16 mouse cellular contexts compared by ENCODE assay signal in genomic region chr1:14570113-14570512, GRCm38 (mm10).
DNase-seq lines count a peak whose midpoint lies in the region; ATAC-seq and TF ChIP-seq lines count a peak whose summit lies in the region.
"Had no signal": no experiment of that assay in that cellular context is flagged by ENCODE, and none has a peak within 500 bp of the region (broad histone marks: within the 10 kb centered on the region; RNA-seq: fewer than 3 reads in every experiment).

No protein-coding gene starts in this region.

- no peaks in the 10 kb centered on the region for H3K36me3 ChIP-seq in kidney, embryonic 15.5 days
- no peaks in the 10 kb centered on the region for H3K36me3 ChIP-seq in stomach, embryonic 14.5 days (ENCODE audit: control insufficient read depth, insufficient read depth, low read length)
- no peaks in the 10 kb centered on the region for H3K36me3 ChIP-seq in stomach, postnatal 0 days (ENCODE audit: control insufficient read depth, insufficient read depth, low read length)
- no peaks in the 10 kb centered on the region for H3K36me3 ChIP-seq in stomach, embryonic 15.5 days
- H3K36me3 ChIP-seq: embryonic facial prominence, embryonic 12.5 days; heart, embryonic 10.5 days; limb, embryonic 12.5 days; liver, embryonic 15.5 days had no signal

- H3K4me3 ChIP-seq in kidney, embryonic 15.5 days (replicated peaks): no peak overlapping the region
- no peak overlapping the region for H3K4me3 ChIP-seq in stomach, embryonic 14.5 days (ENCODE audit: low read depth, low read length)
- H3K4me3 ChIP-seq in stomach, postnatal 0 days (ENCODE audit: low read depth, low read length): no peak overlapping the region
- no peak overlapping the region for H3K4me3 ChIP-seq in stomach, embryonic 15.5 days (replicated peaks)
- H3K4me3 ChIP-seq: embryonic facial prominence, embryonic 12.5 days; heart, embryonic 10.5 days; limb, embryonic 12.5 days; liver, embryonic 15.5 days had no signal

- DNase-seq in embryo, embryonic 11 days: peak; percentile 37
- no peak for DNase-seq in embryo, embryonic 10 days (ENCODE audit: low spot score)
- no peak for DNase-seq in kidney, postnatal 14 days
- DNase-seq in stomach, postnatal 0 days (ENCODE audit: low spot score): no peak
- DNase-seq in embryo, embryonic 9.5 days (ENCODE audit: extremely low spot score): no peak
- DNase-seq: adrenal gland, postnatal 25 days; cerebellum, adult 9-11 months; gastrocnemius, postnatal 10 days had no signal

- TF ChIP-seq EP300 in stomach, postnatal 0 days (optimal IDR thresholded peaks at IDR 0.05): no peak

- no peaks in the 10 kb centered on the region for H3K9me3 ChIP-seq in kidney, embryonic 15.5 days (replicated peaks)
- no peaks in the 10 kb centered on the region for H3K9me3 ChIP-seq in stomach, embryonic 14.5 days (ENCODE audit: control insufficient read depth, low read depth, low read length)
- no peaks in the 10 kb centered on the region for H3K9me3 ChIP-seq in stomach, postnatal 0 days (ENCODE audit: control insufficient read depth, low read length)
- no peaks in the 10 kb centered on the region for H3K9me3 ChIP-seq in stomach, embryonic 15.5 days
- H3K9me3 ChIP-seq: embryonic facial prominence, embryonic 12.5 days; heart, embryonic 10.5 days; limb, embryonic 12.5 days; liver, embryonic 15.5 days had no signal

- WGBS in kidney, embryonic 15.5 days: 29% methylated on average over 3 of the region's 3 CpGs
- WGBS in stomach, embryonic 14.5 days: 23% methylated on average over 3 of the region's 3 CpGs
- WGBS in stomach, postnatal 0 days: 35% methylated on average over 3 of the region's 3 CpGs
- 26% methylated on average over 3 of the region's 3 CpGs for WGBS in stomach, embryonic 15.5 days

- H3K9ac ChIP-seq in kidney, embryonic 15.5 days: no peak overlapping the region
- H3K9ac ChIP-seq in stomach, embryonic 14.5 days (replicated peaks; ENCODE audit: low read depth, low read length): no peak overlapping the region
- no peak overlapping the region for H3K9ac ChIP-seq in stomach, postnatal 0 days (ENCODE audit: low read length)
- H3K9ac ChIP-seq in stomach, embryonic 15.5 days: no peak overlapping the region
- H3K9ac ChIP-seq: embryonic facial prominence, embryonic 12.5 days; limb, embryonic 12.5 days; liver, embryonic 15.5 days had no signal

- H3K4me2 ChIP-seq in kidney, embryonic 15.5 days: no peak overlapping the region
- H3K4me2 ChIP-seq in stomach, embryonic 14.5 days (replicated peaks; ENCODE audit: low read depth, low read length): no peak overlapping the region
- no peak overlapping the region for H3K4me2 ChIP-seq in stomach, postnatal 0 days (replicated peaks; ENCODE audit: low read depth)
- H3K4me2 ChIP-seq in stomach, embryonic 15.5 days: no peak overlapping the region
- H3K4me2 ChIP-seq: embryonic facial prominence, embryonic 12.5 days; limb, embryonic 12.5 days; liver, embryonic 15.5 days had no signal

- no peak for TF ChIP-seq CTCF in stomach, postnatal 0 days (IDR thresholded peaks at IDR 0.05; ENCODE audit: low read depth)

- H3K27ac ChIP-seq in kidney, embryonic 15.5 days: no peak overlapping the region
- no peak overlapping the region for H3K27ac ChIP-seq in stomach, embryonic 14.5 days (ENCODE audit: low read length)
- H3K27ac ChIP-seq in stomach, postnatal 0 days (replicated peaks): no peak overlapping the region
- no peak overlapping the region for H3K27ac ChIP-seq in stomach, embryonic 15.5 days
- H3K27ac ChIP-seq: embryonic facial prominence, embryonic 12.5 days; heart, embryonic 10.5 days; limb, embryonic 12.5 days; liver, embryonic 15.5 days had no signal

- peaks cover 18% of the 10 kb centered on the region for H3K27me3 ChIP-seq in kidney, embryonic 15.5 days
- no peaks in the 10 kb centered on the region for H3K27me3 ChIP-seq in stomach, embryonic 14.5 days (ENCODE audit: control insufficient read depth, insufficient read depth, low read length)
- no peaks in the 10 kb centered on the region for H3K27me3 ChIP-seq in stomach, postnatal 0 days (ENCODE audit: control insufficient read depth, insufficient read depth, low read length)
- H3K27me3 ChIP-seq in stomach, embryonic 15.5 days (replicated peaks): no peaks in the 10 kb centered on the region
- H3K27me3 ChIP-seq: embryonic facial prominence, embryonic 12.5 days; liver, embryonic 15.5 days had no signal

- peak; percentile 91 for ATAC-seq in kidney, embryonic 15.5 days (replicated peaks; ENCODE audit: low FRiP score)
- ATAC-seq in stomach, embryonic 14.5 days (ENCODE audit: insufficient number of reproducible peaks, insufficient read depth, low FRiP score, low read depth): peak; percentile 49; the same call in 1 of the 2 replicates
- ATAC-seq in stomach, postnatal 0 days (ENCODE audit: low FRiP score, low TSS enrichment): no peak
- peak; percentile 35; the same call in 1 of the 2 replicates for ATAC-seq in stomach, embryonic 15.5 days (ENCODE audit: insufficient read depth, low FRiP score, low read depth)
- ATAC-seq: midbrain, embryonic 16.5 days had no signal

- peaks cover 3% of the 10 kb centered on the region; the same call in 1 of the 2 replicates for H3K4me1 ChIP-seq in kidney, embryonic 15.5 days
- H3K4me1 ChIP-seq in stomach, embryonic 14.5 days (ENCODE audit: control insufficient read depth, insufficient read depth, low read length): no peaks in the 10 kb centered on the region
- H3K4me1 ChIP-seq in stomach, postnatal 0 days (replicated peaks; ENCODE audit: control insufficient read depth, insufficient read depth): no peaks in the 10 kb centered on the region
- H3K4me1 ChIP-seq in stomach, embryonic 15.5 days: no peaks in the 10 kb centered on the region
- H3K4me1 ChIP-seq: heart, embryonic 10.5 days; liver, embryonic 15.5 days had no signal
